Mouse (Mus musculus) fibroblast of lung, adult 2 months (primary cell): ENCODE results near the gene Ccdc34.
"Not testable (repeated sequence)": the region's sequence is repeated elsewhere in the genome, so short reads cannot be mapped to it uniquely, and the experiment has no call there.

ENCODE experiments used
- DNase-seq: peaks from one replicate; pipeline ENCODE4 v3.0.0-alpha.2; 2011; ENCODE audit warnings: low read depth

The Ccdc34 gene

GRCm38 (mm10) chr2:110080532-110080931 is 62.9 kb downstream of the Ccdc34 start:
- DNase-seq, result no peak

GRCm38 (mm10) chr2:110082975-110083374 is 65.4 kb downstream of the Ccdc34 start:
- DNase-seq, result no peak

- no peak for DNase-seq
Measured at GRCm38 (mm10) chr2:110085701-110086143, 68.1 kb downstream of the Ccdc34 start.

GRCm38 (mm10) chr2:110114133-110114532 is 96.5 kb downstream of the Ccdc34 start:
- DNase-seq, result no peak

DNA sequence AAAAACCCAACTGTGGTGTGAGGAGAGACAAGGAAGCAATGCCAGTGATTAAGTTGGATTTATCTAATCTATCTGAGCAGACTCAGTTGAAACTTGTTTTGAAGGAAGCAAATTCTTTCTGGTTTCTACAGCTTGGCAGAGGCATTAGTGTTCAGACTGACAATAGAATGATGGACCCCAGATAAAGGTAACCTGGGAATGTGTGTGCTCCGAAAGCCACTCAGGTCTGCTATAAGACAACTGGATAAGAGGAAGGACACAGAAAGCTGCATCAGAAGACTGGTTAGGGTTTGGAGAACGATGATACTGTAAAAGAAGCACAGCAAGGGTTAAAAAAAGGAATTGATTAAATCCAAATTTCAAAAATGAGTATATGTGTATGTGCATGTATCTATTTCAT is 111.8 kb downstream of the Ccdc34 start:
- DNase-seq, result no peak

GRCm38 (mm10) chr2:110131573-110131972 is 114.0 kb downstream of the Ccdc34 start:
- DNase-seq, result no peak

GRCm38 (mm10) chr2:110133356-110134115 is 115.9 kb downstream of the Ccdc34 start:
- DNase-seq, result no peak

GRCm38 (mm10) chr2:110134765-110135594 is 117.4 kb downstream of the Ccdc34 start:
- peak; percentile 36 for DNase-seq

GRCm38 (mm10) chr2:110137291-110137690 is 119.7 kb downstream of the Ccdc34 start:
- no peak for DNase-seq

GRCm38 (mm10) chr2:110138096-110138495 is 120.5 kb downstream of the Ccdc34 start:
- DNase-seq, result no peak

GRCm38 (mm10) chr2:110147980-110148379 is 130.4 kb downstream of the Ccdc34 start:
- not testable (repeated sequence) for DNase-seq

DNA sequence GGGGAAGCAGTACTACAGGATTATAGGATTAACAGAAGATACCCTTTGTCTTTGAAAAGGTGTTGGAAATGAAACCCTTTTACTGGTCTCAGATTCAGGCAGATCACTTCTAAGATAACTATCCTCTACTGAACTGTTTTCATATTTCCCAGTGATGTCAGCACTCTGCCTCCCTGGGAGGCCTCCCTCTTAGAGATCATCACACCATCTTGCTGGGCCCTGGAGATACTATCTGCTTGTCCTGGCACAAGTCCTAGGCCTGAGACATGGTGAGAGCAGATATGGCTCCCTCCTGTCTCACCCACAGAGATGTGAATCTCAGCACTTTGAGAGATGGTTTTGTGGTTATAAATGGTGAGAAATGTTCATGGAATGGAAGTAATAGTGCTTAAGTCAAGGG is 131.6 kb downstream of the Ccdc34 start:
- DNase-seq, result peak; percentile 43

DNA sequence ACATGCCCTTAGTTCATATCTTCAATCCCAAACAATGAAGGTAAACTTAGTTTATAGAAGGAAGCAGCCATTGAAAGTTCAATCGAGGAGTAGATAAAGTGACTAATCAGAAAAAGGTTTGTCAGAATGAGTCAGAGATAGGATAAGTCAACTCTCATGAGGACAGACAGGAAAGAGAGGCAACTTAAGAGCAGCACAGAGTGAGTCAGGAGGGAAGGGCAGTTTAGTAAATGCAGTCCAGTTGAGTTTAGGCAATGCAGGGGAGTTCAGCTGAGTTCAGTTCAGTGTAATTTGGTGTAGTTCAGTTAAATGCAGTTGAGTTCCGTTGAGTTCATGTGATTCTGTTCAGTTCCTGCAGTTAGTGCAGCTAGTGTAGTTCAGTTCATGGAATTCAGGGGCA is 138.7 kb downstream of the Ccdc34 start:
- DNase-seq, result no peak

GRCm38 (mm10) chr2:110165003-110165402 is 147.4 kb downstream of the Ccdc34 start:
- no peak for DNase-seq

- DNase-seq, result no peak
Measured at GRCm38 (mm10) chr2:110167694-110168093, 150.1 kb downstream of the Ccdc34 start.

DNA sequence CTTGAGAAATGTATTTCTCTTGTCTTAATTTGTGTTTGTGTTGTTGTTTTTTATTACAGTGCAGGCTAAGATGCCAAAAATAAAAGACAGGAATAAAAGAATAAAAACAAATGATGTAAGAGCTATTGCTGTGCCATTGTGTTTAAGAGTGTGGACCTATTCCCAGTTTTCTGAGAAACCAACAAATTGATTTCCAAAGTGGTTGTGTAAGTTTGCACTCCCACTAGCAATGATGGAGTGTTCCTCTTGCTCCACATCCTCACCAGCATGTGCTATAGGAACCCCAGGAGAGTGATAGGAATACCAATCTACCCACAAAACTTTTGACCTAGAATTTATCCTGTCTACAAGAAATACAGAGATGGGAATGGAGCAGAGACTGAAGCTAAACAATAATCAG is 150.7 kb downstream of the Ccdc34 start:
- no peak for DNase-seq

GRCm38 (mm10) chr2:110172456-110172855 is 154.8 kb downstream of the Ccdc34 start:
- DNase-seq, result no peak

DNA sequence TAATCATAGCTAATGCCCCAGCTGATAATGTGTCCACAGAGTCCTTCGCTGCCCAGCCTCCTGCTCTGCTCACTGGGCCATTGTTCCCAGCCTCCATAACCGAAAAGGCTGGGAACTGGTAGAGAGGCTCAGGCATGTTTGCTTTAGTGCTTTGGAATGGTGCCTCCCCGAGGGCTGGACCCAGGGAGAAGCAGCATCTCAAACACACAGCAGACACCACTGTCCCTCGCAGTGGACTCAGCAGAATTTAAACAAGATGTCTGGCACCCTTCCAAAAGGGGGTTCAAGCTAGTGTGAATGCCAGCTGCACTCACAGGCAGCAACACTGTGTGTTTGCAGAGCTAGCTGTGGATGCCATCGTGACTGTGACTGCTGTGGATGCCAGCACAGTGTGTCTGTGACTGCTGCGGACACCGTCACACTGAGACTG is 156.2 kb downstream of the Ccdc34 start:
- DNase-seq, result no peak

GRCm38 (mm10) chr2:110176761-110177400 is 159.3 kb downstream of the Ccdc34 start:
- no peak for DNase-seq

DNA sequence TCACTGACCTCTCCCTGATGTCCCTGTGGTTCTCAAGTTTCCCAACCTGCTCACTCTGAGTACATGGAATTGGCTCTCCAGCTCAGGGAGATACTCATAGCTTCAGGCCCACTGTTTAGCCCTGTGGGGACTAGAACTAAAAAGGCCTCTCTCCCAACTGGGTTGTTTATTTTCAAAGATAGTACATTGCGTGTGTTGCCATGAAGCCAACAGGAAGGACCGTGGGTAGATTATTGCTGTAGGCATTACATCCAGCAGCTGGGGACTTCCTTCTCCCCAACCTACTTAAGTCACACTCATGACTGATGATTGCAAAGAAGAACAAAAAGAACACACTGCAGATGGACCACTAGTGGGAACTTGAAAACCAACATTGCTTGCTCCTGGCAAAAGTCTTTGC is 159.8 kb downstream of the Ccdc34 start:
- no peak for DNase-seq

- no peak for DNase-seq
Measured at GRCm38 (mm10) chr2:110177879-110178278, 160.3 kb downstream of the Ccdc34 start.

GRCm38 (mm10) chr2:110179669-110180315 is 162.2 kb downstream of the Ccdc34 start:
- no peak for DNase-seq
